Mouse (Mus musculus) skeletal muscle tissue, adult 2 months (tissue): ENCODE data around the gene Fam217b.

Experiments
- DNase-seq: peaks from one replicate; pipeline ENCODE4 v3.0.0-alpha.2; 2012; ENCODE audit warnings: low read depth, low spot score

Gene Fam217b

DNA sequence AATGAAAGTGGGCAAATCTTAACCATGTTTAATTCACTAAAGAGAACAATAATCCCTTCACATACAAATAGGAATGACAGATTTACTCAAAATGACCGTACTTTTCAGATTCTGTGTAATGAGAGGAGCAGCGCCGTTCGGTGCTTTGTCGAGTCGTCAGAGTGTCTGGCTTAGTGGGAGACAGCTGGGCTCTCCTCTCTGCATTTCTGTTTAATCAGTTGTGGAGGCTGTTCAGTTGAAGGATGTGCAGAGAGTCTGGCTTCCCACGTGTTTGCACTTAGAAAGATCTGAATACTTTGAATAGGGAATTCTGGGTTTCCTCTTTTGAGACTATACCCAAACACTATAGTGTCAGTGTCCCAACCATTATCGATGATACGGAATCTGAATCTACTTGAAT lies 23.0 kb downstream of the Fam217b start:
- DNase-seq: no peak

DNA sequence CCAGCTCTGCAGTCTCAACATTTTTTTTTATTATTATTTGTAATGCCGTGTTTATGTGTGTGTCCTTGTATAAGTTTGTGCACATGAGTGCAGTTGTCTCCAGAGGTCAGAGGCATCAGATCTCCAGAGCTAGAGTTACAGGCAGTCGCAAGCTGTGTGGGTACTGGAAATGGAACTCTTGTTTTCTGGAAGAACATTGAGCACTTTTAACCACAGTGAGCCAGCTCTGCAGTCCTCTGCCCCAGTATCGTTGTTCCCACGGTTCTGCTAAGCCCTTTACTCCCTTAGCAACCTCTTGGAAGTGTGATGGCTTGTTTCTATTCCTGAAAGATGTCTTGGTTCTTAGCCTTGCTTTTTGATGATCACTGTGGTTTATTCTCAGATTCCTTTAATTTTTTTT lies 35.1 kb downstream of the Fam217b start:
- DNase-seq: no peak

- DNase-seq: no peak
Measured at GRCm38 (mm10) chr2:178450236-178450635, 35.9 kb downstream of the Fam217b start.

DNA sequence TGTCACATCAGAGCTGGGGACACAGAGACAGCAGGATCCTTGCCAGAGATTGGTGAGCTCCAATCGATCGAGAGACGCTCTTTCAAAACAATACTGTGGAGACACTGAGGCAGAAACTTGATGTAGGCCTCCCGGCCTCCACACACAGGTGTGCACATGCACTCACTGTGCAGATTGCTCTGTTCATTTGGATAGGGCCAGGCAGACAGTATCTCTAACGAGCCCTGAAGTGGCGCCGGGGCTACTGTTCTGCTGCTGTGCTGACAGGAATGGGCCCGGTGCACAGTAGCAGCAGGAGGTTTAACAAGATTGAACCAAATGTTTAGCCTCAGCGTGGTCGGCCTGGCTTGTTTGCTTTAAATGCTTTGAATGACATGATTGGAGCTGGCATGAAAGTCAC lies 36.6 kb downstream of the Fam217b start:
- DNase-seq: no peak

DNA sequence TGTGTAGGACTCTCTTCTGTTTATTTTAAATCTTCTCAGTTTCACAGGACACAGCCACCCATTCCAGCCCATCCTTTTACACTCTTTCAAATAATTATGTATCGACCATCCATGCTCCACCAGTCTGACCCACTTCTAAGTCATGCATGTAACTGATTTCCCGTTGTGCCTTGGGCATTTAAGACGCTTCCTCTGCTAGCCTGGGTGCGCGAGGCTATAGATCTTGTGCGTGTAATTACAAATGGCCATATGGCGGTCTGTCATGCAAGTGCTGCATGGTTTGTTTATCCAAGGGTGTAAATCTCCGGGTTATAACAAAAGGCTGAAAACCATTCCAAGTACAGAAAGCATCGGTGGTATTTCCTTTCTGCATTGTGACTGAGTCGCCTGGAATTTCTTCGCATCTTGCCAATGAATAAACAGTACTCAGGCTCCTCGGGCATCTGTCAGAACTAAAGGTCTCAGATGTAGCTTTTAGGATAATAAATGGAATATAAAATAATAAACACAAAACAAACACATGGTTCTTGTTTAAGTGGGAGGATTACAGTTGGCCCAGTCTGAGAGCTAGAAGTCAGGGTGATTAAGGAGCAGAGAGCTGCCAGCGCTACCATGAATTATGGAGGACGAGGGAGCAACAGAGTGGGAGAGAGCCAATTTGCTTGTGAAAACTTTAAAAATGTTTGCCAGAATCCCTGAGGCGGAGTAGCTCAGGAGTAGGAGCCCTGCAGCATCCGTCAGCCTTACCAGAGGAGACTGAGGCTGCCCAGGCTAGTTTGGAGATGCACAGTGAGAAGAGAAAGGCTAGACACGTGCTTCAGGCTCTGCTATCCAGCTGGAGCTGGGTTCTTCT lies 40.6 kb downstream of the Fam217b start:
- DNase-seq: no peak

DNA sequence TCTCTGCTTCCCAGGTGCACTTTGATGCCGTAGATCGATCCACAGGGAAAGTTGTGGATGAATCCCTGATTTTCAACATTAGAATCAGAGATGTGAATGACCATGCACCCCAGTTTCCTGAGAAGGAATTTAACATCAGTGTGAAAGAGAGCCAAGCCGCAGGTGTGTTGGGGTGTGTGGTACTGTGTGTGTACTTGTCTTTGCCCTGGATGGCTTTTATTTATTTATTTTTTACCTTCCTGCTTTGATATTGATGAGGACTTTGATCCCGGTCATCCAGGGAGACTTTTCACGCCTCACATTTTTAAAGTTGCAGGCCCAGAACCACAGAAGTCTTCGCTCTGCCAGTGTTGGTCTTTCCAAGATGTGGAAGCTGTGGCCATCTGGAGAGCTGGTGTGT lies 43.1 kb downstream of the Fam217b start:
- DNase-seq: no peak

DNA sequence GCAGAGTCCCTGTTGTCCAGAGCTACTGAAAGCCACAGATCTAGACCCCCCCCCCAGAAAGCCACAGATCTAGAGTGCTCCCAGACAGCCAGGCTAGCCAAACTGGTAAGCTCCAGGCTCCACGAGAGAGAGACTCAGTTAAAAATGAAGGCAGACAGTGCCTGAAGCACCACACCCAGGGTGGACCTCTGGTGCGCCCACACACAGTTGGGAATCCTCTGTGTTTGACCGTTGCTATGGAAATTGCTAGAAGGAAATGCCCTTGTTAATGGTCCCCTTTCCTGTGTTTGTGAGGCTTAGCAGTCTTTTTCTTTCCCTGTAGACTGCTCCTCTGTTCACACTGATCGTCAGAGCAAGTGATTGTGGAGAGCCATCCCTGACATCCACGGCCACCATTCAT lies 46.0 kb downstream of the Fam217b start:
- DNase-seq: no peak

GRCm38 (mm10) chr2:178471546-178472480 lies 57.5 kb downstream of the Fam217b start:
- DNase-seq: no peak

DNA sequence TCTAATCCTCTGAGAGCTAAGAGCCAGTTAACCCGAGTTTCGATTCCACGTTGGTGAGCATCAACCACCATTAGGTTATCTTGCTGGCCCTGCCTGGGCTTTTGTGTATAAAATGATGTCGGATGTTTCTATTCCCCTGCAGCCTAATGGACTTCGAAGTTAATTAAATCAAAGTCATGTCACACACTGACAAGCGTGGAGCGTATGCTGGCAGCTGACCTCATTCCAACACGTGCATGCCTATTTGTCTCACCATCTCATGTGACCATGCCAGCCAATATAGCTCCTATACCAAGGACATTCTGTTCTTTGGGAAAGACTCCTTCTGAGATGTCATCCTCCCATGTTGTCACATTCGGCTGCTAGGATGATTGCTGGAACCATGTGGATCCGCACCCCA lies 59.6 kb downstream of the Fam217b start:
- no peak for DNase-seq
